Mouse (Mus musculus) gastrocnemius, postnatal 4 days (tissue): ENCODE data around the gene Tmem183a. TPM values are rescaled to one million over a fixed set of nuclear protein-coding genes. Genes with fewer than 3 reads are reported as not detected.

Experiments
- DNase-seq, 2 experiments: peaks; one replicate each; pipeline ENCODE4 v3.0.0; 2021 to 2022; ENCODE audit warnings: low spot score in 2 of 2, mixed read lengths in 2 of 2
- total RNA-seq, 2 experiments: library from RNA; stranded (reverse); gene quantifications; 2 replicates each; pipeline ENCODE4 v1.2.3; 2021

Tmem183a gene
- total RNA-seq, 2 experiments from 2014 or later, result 26.9 to 35.5 TPM

DNA sequence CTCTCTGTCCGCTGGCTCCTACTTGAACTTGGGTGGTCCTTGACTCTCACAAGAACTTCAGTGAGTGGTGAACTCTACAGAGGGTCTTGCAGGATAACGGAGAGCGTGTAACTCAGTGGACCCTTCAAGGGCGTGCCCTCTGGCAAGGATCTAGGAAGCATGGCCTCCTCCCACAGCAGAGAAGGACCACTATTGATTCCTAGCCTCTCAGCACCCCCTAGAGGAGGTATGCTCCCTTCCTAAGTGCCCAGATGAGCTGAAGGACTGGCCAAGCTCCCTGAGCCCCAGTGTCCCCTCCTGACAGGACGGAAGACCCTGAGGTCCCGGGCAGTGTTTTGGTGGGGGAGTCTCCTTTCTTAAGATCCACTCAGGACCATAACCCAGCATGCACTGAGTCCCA lies 39.2 kb downstream of the Tmem183a start:
- peak in 1 of 2 experiments; percentile 42 for DNase-seq

DNA sequence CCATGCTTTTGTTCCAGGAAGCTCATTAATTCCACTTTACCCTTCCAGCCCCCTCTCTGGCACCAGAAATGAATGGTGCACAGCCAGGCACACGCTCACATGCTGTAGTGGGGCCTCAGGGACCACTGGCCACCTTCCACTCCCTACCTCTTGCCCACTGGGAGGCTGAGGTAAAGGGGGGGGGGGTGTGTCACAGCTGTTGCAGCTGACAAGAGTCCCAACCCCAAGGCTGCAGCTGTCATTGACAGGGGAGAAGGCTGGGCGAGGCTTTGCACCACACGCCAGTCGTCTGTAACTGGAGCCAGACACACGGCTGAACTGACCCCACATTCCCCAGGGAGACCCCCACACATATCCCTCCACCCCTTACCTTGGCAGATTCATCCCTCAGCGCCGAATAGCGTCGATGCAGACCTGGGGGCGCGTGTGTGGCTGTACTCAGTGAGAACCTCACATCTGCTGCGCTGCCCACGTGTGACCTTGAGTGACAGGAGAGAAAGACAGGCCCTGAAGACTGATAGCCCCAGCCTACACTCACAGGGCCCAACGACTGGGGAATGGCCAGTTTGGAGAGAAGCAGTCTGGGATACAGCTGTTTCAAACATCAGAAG lies 41.0 kb downstream of the Tmem183a start:
- DNase-seq, result peak in 1 of 2 experiments; percentile 41

DNA sequence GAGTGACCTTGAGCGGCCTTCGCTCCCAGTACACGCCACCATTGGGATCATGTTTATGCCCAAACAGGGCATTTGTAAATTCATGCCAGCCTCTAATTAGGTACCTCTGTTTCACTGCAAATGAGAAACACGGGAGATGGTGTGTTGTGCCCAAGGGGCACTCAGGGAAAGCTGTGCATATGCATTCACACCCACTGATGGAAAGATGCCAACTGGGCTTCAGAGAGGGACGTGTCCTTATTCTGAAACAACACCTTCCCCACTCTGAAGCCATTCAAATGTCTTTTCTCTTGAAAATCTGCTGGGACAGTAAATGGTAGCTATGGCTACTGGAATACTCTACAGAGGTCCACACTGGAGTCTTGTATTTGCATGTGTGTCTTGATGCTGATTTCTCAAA lies 43.5 kb downstream of the Tmem183a start:
- no peak for DNase-seq

DNA sequence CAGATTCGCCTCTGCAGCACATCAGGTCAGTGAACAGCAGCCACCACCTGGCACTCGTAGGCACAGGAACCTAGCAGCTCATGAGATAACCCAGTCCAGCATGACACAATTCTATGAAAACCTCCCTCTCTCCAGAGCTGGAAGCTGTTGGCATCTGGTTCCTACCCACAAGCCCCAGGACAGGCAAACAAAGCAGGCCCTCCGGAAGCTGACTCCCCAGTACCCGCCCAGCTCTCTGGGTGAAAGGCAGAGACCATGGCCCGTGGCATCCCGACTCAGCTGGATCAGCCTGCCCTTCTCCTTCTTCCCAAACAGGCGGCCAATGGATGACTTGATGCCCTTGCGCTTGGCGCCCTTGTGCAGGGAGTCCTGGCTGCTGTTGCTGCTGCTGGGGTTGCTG lies 45.4 kb downstream of the Tmem183a start:
- no peak for DNase-seq

DNA sequence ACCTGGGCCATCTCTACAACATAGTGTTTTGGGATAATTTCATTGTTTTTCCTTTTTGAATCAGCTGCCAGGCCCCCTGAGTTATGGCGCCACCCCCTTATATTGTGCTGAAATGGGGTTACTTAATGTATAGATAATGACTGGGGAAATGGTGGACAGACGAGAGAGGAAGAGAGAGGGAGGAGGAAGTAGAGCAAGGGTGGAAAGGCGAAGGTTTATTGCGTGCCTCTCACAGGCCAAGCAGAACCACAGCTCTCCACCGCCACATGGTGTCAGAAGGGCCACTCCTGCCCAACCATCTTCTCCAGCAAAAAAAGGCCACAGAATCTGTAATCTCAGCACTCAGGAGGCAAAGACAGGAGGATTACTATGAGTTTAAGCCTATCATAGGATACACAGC lies 46.6 kb downstream of the Tmem183a start:
- no peak for DNase-seq

DNA sequence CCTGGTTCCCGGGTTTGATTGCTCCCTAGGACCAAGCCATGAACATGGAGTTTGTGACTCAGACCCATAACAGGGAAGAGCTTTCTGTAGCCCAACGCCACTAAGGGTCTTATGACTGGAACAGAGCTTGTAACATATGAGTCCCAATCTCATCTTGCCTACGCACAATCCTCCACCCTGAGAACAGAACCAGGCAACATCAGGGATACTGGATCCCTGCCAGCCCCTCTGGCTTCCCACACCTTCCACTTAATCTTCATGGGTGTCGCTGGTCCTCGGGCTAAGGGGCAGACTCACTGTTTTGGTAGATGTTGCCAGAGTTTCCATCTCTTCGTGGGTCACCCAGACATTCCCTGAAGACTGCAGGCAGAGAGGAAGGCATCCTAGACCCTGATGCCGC lies 50.0 kb downstream of the Tmem183a start:
- DNase-seq, result no peak

DNA sequence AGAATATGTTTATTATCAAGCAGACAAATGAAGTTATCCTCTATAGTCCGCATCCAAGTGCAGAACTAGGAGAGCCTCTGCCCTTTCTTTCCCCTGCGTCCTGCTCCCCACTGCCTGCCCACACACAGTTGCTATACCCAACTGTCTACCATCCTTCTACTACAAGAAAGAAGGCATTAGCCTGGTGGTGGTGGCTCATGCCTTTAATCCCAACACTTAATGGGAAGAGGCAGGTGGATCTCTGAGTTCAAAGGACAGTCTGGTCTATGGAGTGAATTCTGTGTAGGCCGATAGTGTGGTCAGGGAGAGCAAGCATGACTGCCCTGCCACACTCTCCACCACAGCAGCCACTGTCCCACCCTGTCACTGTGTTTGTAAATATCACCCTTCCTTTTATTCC lies 51.0 kb downstream of the Tmem183a start:
- DNase-seq, result no peak

DNA sequence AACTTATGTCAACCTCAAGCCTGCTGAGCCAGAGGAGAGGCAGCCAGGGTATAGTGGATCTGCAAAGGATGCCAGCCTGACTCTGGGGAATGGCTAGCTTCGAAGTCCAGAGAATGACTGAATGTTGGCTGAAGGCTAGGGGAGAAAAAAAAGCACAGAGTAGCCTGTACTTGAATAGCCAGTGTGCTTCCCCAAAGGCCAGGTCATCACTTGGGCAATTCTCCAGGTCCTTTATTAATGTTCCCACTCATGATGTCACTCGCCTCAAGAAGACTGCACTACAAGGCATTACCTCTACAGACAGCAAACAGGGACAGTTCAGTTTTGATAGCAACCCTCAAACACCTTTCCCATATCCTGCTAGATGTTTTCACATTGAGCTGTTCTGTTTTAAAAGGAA lies 51.5 kb downstream of the Tmem183a start:
- no peak for DNase-seq

DNA sequence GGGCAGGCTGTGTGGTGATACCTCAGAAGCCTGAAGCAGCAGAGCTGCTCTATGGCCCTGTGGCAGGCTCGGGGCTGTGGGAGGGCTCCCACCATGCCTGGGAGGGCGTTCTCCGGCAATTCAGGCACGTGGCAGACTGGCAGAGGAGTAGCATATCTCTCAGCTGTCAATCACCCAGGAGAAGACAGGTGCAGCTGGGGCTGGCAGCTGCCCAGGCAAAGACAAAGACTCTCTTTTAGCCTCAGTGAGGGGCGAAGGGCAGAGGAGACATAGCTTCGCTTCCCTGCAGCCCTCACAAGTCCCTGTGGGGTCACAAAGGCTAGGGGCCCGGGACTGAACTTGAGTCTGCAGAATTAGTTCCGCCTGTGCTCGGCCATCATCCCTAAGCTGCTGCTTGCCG lies 54.4 kb downstream of the Tmem183a start:
- DNase-seq, result peak in 1 of 2 experiments; percentile 46

DNA sequence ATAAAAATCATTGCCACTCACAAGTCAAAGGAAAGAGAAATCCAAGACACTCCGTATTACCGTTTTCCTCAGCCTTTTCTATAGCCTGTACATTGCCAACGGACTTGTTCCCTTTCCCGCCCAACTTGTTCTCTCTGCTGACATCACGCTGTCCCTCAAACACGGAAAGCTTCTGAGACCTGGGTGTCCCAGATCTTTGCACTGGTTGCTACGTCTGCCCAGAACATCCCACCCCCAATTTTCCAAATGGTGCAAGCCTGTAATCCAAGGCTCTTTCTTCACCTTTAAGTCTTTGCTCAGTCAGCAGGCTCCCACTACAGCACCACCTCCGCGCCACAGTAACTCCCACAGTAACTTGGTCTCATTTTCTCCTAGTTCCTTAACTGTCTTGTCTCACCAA lies 56.8 kb downstream of the Tmem183a start:
- DNase-seq, result no peak

DNA sequence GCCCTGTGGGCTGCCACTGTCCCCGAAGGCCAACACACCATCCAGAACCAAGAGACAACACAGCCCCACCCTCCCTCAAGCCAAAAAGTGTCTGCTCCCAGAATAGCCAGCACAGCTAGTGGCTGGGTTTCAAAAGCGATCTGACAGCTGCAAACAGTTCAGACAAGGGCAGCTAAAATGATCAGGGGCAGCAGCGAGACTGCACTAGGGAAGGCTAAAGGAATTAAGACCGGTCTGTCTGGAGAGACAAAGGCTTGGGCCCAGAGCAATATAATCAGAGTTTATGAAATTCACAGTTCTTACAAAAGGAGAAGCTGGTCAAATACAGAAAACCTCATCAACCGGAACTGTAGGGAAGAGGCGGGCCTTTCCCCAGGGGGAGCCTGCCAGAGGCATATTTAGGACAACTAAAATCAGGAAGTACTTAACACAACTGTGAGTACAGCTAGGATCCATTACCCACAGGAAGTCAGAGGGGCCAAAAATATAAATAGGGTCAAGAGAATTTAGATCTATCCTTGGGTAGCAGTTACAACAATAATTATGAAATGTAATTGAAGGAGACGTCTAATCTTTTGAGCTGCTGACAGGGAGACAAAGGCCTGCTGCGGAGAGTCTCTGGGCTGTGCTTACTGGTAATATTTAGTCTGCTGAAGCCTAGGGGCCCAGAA lies 59.1 kb downstream of the Tmem183a start:
- peak in 1 of 2 experiments; percentile 76 for DNase-seq

DNA sequence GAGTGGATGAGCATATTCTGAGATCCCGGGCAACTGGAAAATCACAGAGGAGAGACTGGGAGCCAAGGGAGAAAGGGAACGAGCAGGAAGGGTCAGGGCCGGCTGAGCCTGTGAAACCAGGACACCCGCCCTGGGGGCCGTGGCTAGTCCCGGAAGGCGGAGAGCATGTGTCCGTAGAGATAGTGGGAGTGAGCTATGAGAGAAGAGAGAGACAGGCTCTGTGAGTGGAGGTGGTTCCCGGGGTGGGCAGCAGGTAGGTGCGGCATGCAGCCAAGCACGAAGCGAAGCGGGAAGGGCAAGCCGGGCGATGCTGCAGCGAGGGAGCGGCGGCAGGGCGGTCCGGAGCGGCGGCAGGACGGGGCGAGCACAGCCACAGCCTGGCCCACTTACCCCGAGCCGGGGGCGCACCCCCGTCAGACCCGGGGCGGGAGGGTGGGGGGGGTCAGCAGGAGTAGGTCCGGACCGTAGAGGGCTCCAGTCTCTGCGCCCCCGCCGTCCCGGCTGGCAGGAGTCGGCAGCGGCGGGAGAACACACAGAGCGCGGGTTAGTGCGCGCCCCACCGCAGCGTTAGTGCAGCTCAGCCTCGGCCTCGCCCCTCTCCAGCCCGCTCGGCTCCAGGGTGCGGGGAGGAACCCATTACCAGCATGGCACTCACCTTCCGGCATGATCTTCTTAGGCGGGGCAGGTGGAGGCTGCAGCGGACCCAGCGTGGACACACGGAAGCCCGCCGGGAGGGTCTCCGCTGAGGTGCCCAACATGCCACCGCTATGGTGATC lies 63.0 kb downstream of the Tmem183a start:
- DNase-seq, result peak in 1 of 2 experiments; percentile 48

DNA sequence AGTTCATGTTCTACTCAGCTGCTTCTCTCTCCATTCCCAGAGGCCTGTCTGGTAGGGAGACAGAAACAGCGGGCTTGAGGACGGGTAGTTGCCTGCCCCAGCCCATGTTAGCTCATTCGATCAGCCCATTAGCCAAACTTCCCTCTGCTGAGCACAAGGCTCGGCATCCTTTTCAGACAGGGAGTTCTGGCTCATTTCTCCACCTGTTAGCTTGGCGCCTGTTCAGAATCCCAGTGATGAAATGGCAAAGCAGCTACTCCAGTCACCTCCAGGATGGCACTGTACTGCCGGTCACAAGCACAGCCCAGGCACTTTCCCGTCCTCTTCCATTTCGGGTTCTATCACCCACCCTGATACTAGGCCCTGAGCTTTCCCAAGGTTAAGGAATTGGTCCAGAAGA lies 64.5 kb downstream of the Tmem183a start:
- DNase-seq, result no peak

Other genes with a start within 250 kb of the Tmem183a start
- gene Chil1, start 179.8 kb downstream of the Tmem183a start, total RNA-seq, result 10 to 100 TPM in 1 of 2 experiments, 1 to 10 TPM in 1; 9.7 to 12.8 TPM
- gene Mybph, start 168.5 kb downstream of the Tmem183a start, total RNA-seq, result 10 to 100 TPM; 64.5 to 81.3 TPM
- gene Adora1, start 126.5 kb downstream of the Tmem183a start, total RNA-seq, result under 1 TPM; 0.61 to 0.78 TPM
- 100 to 1,000 TPM; 212 to 220 TPM for gene Myog, start 72.0 kb downstream of the Tmem183a start, total RNA-seq
- 10 to 100 TPM; 25.5 to 26.2 TPM for gene Ppfia4, start 29.1 kb downstream of the Tmem183a start, total RNA-seq
- not detected for gene 4933406M09Rik, start 24.0 kb upstream of the Tmem183a start, total RNA-seq
- gene Cyb5r1, start 43.6 kb upstream of the Tmem183a start, total RNA-seq, result 10 to 100 TPM; 75.7 to 88.5 TPM
- 10 to 100 TPM; 96.9 to 97.4 TPM for gene Adipor1, start 53.4 kb upstream of the Tmem183a start, total RNA-seq
- 10 to 100 TPM; 12.5 to 16.1 TPM for gene Klhl12, start 93.6 kb upstream of the Tmem183a start, total RNA-seq
- 10 to 100 TPM; 12.0 to 13.5 TPM for gene Rabif, start 132.7 kb upstream of the Tmem183a start, total RNA-seq
- not detected for gene Mgat4e, start 187.7 kb upstream of the Tmem183a start, total RNA-seq
- 10 to 100 TPM; 32.8 to 37.6 TPM for gene Kdm5b, start 198.2 kb upstream of the Tmem183a start, total RNA-seq